Mouse (Mus musculus) embryonic facial prominence, embryonic 11.5 days (tissue): ENCODE measurements around the gene Ms4a18. TPM values are rescaled to one million over a fixed set of nuclear protein-coding genes. Genes with fewer than 3 reads are reported as not detected.
"Not testable (repeated sequence)": the region's sequence is repeated elsewhere in the genome, so short reads cannot be mapped to it uniquely, and the experiment has no call there.

Experiments
- ATAC-seq: fragments of 200-750 bp; cut with Nextera tagmentation; replicated peaks from 2 replicates; pipeline ENCODE4 v1.8.0; 2017; ENCODE audit warnings: low read depth; ENCODE audit not compliant: insufficient number of reproducible peaks, low FRiP score, low TSS enrichment
- DNase-seq: peaks from one replicate; pipeline ENCODE4 v3.0.0-alpha.2; 2015; ENCODE audit warnings: low spot score
- H3K27ac ChIP-seq: fragments of 300-500 bp; sonication (generic); replicated peaks from 2 replicates; pipeline ENCODE4 v1.5.1; 2014; ENCODE audit warnings: mild to moderate bottlenecking, low read depth, low read length, control low read depth
- H3K27me3 ChIP-seq: fragments of 300-500 bp; sonication (generic); 2 replicates; pipeline ENCODE4 v1.6.1; 2014; ENCODE audit warnings: mild to moderate bottlenecking, low read length, moderate library complexity, mixed read lengths; ENCODE audit not compliant: control insufficient read depth, insufficient read depth
- H3K36me3 ChIP-seq: fragments of 300-500 bp; sonication (generic); replicated peaks from 2 replicates; pipeline ENCODE4 v1.6.1; 2014; ENCODE audit warnings: low read depth, mild to moderate bottlenecking, low read length, moderate library complexity, mixed read lengths; ENCODE audit not compliant: control insufficient read depth, insufficient read depth
- H3K4me1 ChIP-seq: fragments of 300-500 bp; sonication (generic); 2 replicates; pipeline ENCODE4 v1.6.1; 2014; ENCODE audit warnings: low read length, mixed read lengths; ENCODE audit not compliant: control insufficient read depth, insufficient read depth
- H3K4me2 ChIP-seq: fragments of 300-500 bp; sonication (generic); 2 replicates; pipeline ENCODE4 v1.6.1; 2014; ENCODE audit warnings: low read depth, mild to moderate bottlenecking, control low read depth, low read length, moderate library complexity
- H3K4me3 ChIP-seq: fragments of 300-500 bp; sonication (generic); 2 replicates; pipeline ENCODE4 v1.5.1; 2014; ENCODE audit warnings: low read depth, low read length, control low read depth
- H3K9ac ChIP-seq: fragments of 300-500 bp; sonication (generic); replicated peaks from 2 replicates; pipeline ENCODE4 v1.6.1; 2014; ENCODE audit warnings: mild to moderate bottlenecking, control low read depth, low read length
- H3K9me3 ChIP-seq: fragments of 300-500 bp; sonication (generic); replicated peaks from 2 replicates; pipeline ENCODE4 v1.6.1; 2016; ENCODE audit warnings: mild to moderate bottlenecking, low read length, inconsistent platforms, mixed read lengths; ENCODE audit not compliant: control insufficient read depth
- WGBS: fragments of 180-500 bp; shearing (Covaris S2); extraction: QIAGEN DNeasy Blood & Tissue Kit; methylation state at CpG from one replicate; pipeline ENCODE4 v1.1.7; 2014; 5-methylcytosine and 5-hydroxymethylcytosine counted together
- polyA plus RNA-seq: library from polyadenylated mRNA; unstranded; fragments of >200 nt; fragmentation: Nextera tagmentation; extraction: Ambion mirVana; gene quantifications from 2 replicates; pipeline ENCODE4 v1.2.1, GENCODE M21; 2014

Gene Ms4a18
- not detected in 2 replicates for polyA plus RNA-seq

DNA sequence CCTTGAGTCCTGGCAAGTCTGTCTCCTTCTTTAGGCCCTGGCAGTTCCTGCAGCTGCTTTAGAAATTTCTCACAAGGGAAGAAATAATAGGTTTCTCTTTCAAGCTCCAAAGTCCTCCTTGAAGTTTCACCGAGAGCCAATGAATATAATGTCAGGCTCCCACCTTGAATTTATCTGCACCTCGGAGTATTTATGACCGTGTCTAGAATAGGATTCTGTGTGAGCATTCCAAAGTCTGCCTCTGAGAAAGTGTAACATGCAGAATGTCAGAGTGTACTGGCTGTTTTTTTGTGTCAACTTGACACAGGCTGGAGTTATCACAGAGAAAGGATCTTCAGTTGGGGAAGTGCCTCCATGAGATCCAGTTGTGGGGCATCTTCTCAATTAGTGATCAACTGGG, at the start of gene Ms4a18:
Gene Ms4a18 (minus strand): TSS at position 141 of the 400 bp plus-strand sequence.
- DNase-seq (no peak), ATAC-seq (no peak)
- Histone ChIP-seq H3K9me3 (no peaks in the 10 kb centered on the region), H3K9ac (no peak within 1 kb of the TSS), H3K36me3 (no peaks in the 10 kb centered on the region), H3K4me2 (no peak within 1 kb of the TSS), H3K27me3 (no peaks in the 10 kb centered on the region), H3K27ac (no peak within 1 kb of the TSS), H3K4me1 (no peaks in the 10 kb centered on the region), H3K4me3 (no peak within 1 kb of the TSS)
- 89% methylated on average over 3 of the region's 3 CpGs for WGBS

DNA sequence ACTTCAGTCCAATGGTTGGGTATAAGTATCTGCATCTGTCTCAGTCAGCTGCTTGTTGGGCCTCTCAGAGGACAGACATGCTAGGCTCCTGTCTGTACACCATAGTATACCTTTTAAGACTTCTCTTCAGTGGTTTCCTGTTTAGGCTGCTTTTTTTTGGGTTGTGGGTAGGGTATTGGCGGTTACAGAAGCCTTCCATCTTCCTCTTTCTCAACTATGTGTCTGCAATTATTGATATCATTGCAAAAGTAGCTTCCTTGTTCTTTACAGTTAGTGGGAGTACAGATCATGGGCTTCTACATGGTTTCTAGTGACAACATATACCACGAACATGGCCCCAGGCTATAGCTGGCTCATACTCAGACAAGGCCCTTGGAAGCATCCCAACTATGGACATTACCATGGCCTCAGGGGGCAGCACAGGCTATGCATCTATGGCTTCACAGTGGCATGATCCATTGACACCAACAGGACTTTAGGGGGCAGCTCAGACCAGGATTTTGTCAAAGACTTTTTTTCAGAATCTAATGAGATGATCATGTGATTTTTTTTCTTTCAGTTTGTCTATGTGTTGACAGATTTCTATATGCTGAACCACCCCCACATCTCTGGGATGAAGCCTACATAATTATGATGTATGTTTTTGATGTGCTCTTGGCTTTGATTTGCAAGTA, 47.5 kb upstream of the Ms4a18 start:
- no peaks in the 10 kb centered on the region for H3K27me3 ChIP-seq
- no peak overlapping the region for H3K27ac ChIP-seq
- no peaks in the 10 kb centered on the region for H3K4me1 ChIP-seq
- H3K4me3 ChIP-seq, result no peak overlapping the region
- 75% methylated on average over 2 of the region's 2 CpGs for WGBS
- no peak overlapping the region for H3K4me2 ChIP-seq
- DNase-seq (no peak), ATAC-seq (no peak)
- H3K9ac ChIP-seq, result no peak overlapping the region
- no peaks in the 10 kb centered on the region for H3K36me3 ChIP-seq
- H3K9me3 ChIP-seq, result no peaks in the 10 kb centered on the region

DNA sequence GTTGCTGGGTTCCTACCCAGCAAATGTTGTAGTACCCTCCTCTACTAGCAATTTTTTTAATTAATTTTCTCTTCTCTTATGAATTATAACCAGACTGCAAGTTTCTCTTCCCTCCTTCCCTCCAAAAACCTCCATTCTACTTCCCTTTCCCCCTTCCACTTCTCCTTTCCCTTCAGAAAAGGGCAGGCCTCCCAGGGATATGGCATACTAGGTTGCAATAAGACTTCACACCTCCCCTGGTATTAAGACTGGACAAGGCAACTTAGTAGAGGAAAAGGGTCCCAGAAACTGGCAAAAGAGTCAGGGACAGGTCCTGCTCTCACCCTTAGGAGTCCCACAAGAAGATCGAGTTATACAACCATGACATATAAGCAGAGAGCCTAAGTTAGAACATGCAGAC, 43.1 kb upstream of the Ms4a18 start:
- Histone ChIP-seq H3K9me3 (no peaks in the 10 kb centered on the region), H3K4me1 (no peaks in the 10 kb centered on the region), H3K9ac (no peak overlapping the region), H3K36me3 (no peaks in the 10 kb centered on the region), H3K4me2 (no peak overlapping the region), H3K27ac (no peak overlapping the region), H3K27me3 (no peaks in the 10 kb centered on the region), H3K4me3 (no peak overlapping the region)
- no peak for ATAC-seq
- 91% methylated on average over 1 of the region's 1 CpGs for WGBS
- no peak for DNase-seq

DNA sequence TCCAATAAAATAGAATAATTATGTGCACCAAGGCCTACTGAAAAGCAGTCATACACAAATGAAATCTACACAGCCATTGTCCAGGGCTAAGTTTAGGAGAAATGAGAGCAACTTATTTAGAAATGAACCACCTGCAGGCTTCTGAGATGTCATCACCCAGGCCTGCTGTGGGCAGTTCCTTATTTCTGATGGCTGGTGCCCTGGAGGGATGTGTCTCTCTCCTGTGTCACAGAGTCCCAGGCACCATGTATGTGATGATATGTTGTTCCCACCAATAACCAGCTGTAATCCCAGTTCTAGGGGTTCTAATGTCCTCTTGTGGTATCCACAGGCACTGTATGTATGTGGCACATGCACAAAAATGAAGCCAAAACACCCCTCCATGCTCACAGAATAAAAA, 42.1 kb upstream of the Ms4a18 start:
- H3K9ac ChIP-seq, result no peak overlapping the region
- ATAC-seq, result no peak

DNA sequence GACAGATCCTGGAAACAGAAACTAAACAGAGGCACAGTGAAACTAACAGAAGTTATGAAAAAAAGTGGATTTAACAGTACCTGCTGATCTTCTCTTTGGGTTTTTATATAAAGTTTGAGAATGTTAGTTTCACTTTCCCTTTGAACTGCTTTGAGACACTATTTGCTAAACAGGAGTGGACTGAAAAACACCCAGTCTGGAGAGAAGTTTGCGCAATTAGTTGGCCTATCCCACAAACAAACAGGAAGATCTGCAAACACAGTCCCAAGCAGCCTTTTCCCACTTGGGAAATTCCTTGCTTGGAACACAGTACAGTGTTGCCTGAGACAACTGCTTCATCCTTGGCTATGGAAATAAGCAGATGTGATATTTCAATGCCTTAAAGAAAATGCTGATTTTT, 37.9 kb upstream of the Ms4a18 start:
- not testable (repeated sequence) for H3K9ac ChIP-seq, ATAC-seq, H3K36me3 ChIP-seq, H3K9me3 ChIP-seq, H3K4me3 ChIP-seq, H3K27me3 ChIP-seq, H3K4me2 ChIP-seq, H3K27ac ChIP-seq, H3K4me1 ChIP-seq, DNase-seq
- 83% methylated on average over 1 of the region's 1 CpGs for WGBS

More for the DNA sequence above, 42.1 kb upstream of the Ms4a18 start:
- no peak overlapping the region for H3K27ac ChIP-seq
- no peaks in the 10 kb centered on the region for H3K4me1 ChIP-seq
- DNase-seq, result no peak
- H3K4me3 ChIP-seq, result no peak overlapping the region
- no peaks in the 10 kb centered on the region for H3K27me3 ChIP-seq
- no peak overlapping the region for H3K4me2 ChIP-seq
- no peaks in the 10 kb centered on the region for H3K36me3 ChIP-seq
- H3K9me3 ChIP-seq, result no peaks in the 10 kb centered on the region

DNA sequence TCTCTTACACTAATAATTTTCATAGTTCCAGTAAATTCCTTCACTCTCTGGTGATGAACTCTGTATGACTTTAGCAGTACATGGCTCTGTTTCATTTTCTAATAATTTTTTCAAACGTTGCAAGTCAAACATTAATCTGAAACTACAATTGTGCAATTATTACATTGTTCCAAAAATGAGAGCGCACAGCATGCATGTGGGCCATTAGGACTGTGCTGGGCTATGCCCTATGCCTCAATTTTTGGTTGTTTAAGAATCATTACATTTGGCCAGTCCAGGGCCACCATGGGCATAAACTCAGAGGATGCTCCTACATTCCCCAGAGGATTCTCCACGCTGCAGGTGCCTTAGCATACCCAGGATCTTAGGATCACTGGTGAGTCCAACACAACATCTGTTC, 35.4 kb upstream of the Ms4a18 start:
- no peak overlapping the region for H3K4me3 ChIP-seq
- no peaks in the 10 kb centered on the region for H3K9me3 ChIP-seq
- WGBS, result 69% methylated on average over 3 of the region's 3 CpGs
- H3K36me3 ChIP-seq, result no peaks in the 10 kb centered on the region
- ATAC-seq (no peak), DNase-seq (no peak)
- no peak overlapping the region for H3K4me2 ChIP-seq
- no peaks in the 10 kb centered on the region for H3K4me1 ChIP-seq
- no peaks in the 10 kb centered on the region for H3K27me3 ChIP-seq
- H3K27ac ChIP-seq, result no peak overlapping the region
- H3K9ac ChIP-seq, result no peak overlapping the region

DNA sequence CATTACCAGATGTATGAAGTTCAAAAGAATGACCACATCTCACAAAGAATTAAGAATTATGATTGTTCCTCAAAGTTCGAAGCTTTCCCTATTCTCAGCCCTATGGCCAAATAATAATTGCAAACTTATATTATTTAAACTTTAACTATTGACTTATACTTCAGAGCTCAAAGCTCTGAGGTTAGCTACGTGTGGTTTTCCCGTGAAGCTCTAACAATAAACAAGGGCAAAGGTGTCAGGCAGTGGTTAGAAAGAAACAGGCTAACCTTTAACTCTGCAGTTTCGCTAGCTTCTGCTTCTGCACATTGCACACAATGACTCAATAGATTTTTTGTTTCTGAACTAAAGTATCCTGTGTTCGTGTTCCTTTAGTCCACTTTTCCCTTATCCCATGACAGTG, 35.0 kb upstream of the Ms4a18 start:
- no peaks in the 10 kb centered on the region for H3K9me3 ChIP-seq
- WGBS, result 65% methylated on average over 5 of the region's 5 CpGs
- no peak overlapping the region for H3K4me3 ChIP-seq
- no peak overlapping the region for H3K27ac ChIP-seq
- no peaks in the 10 kb centered on the region for H3K27me3 ChIP-seq
- no peak for DNase-seq
- H3K4me2 ChIP-seq, result no peak overlapping the region
- no peaks in the 10 kb centered on the region for H3K4me1 ChIP-seq
- no peak overlapping the region for H3K9ac ChIP-seq
- H3K36me3 ChIP-seq, result no peaks in the 10 kb centered on the region
- ATAC-seq, result no peak

DNA sequence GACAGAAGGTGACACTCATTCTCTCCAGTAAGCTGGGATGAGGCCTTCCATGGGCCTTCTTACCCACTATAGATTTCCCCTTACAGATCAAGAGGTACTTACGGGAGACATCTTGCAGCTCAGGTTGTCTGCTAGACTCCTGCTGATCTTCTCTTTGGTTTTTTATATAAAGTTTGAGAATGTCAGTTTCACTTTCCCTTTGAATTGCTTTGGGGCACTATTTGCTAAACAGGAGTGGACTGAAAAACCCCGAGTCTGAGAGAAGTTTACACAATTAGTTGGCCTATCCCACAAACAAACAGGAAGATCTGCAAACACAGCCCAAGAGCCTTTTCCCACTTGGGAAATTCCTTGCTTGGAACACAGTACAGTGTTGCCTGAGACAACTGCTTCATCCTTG, 32.5 kb upstream of the Ms4a18 start:
- no peak overlapping the region for H3K4me2 ChIP-seq
- no peak for DNase-seq
- H3K27me3 ChIP-seq, result no peaks in the 10 kb centered on the region; the same call in 1 of the 2 replicates
- H3K27ac ChIP-seq, result no peak overlapping the region
- H3K9me3 ChIP-seq, result no peaks in the 10 kb centered on the region
- H3K9ac ChIP-seq, result no peak overlapping the region
- H3K4me1 ChIP-seq, result no peaks in the 10 kb centered on the region
- 75% methylated on average over 2 of the region's 2 CpGs for WGBS
- no peak overlapping the region for H3K4me3 ChIP-seq
- no peak for ATAC-seq
- H3K36me3 ChIP-seq, result no peaks in the 10 kb centered on the region
